ENCODE assay signal across 8 mouse cellular contexts in genomic region chr9:21238004-21238732, GRCm38 (mm10). TPM values are rescaled to one million over a fixed set of nuclear protein-coding genes. Genes with fewer than 3 reads are reported as not detected.
DNase-seq lines count a peak whose midpoint lies in the region; ATAC-seq lines count a peak whose summit lies in the region.

No protein-coding gene starts in this region.

- H3K9me3 ChIP-seq in forebrain, embryonic 16.5 days (ENCODE audit: control insufficient read depth, low read length): no peaks in the 10 kb centered on the region
- no peaks in the 10 kb centered on the region for H3K9me3 ChIP-seq in midbrain, embryonic 15.5 days

- H3K4me2 ChIP-seq in forebrain, embryonic 16.5 days (ENCODE audit: low read length): peak overlapping the region; percentile 87
- peak overlapping the region; percentile 72 for H3K4me2 ChIP-seq in midbrain, embryonic 15.5 days

- H3K9ac ChIP-seq in forebrain, embryonic 16.5 days (replicated peaks; ENCODE audit: low read depth, low read length): peak overlapping the region; percentile 99
- H3K9ac ChIP-seq in midbrain, embryonic 15.5 days: peak overlapping the region; percentile 98

- peak; percentile 97 for DNase-seq in heart, adult 11 months
- no peak for DNase-seq in heart, postnatal 14 days
- peak; percentile 46 for DNase-seq in R1 (ENCODE audit: low read depth, low spot score)
- peak; percentile 33 for DNase-seq in kidney, adult 9 months
- no peak for DNase-seq in right cerebral cortex, postnatal 4 days
- DNase-seq in ovary, postnatal 14 days (ENCODE audit: low spot score): no peak

- peak overlapping the region; percentile 80 for H3K27ac ChIP-seq in forebrain, embryonic 16.5 days (ENCODE audit: low read length)
- peak overlapping the region; percentile 87 for H3K27ac ChIP-seq in midbrain, embryonic 15.5 days

- peak overlapping the region; percentile 89 for H3K4me3 ChIP-seq in forebrain, embryonic 16.5 days (replicated peaks; ENCODE audit: low read length)
- H3K4me3 ChIP-seq in midbrain, embryonic 15.5 days: peak overlapping the region; percentile 85

- H3K27me3 ChIP-seq in forebrain, embryonic 16.5 days (replicated peaks; ENCODE audit: control insufficient read depth, insufficient read depth, low read length): peaks cover 7% of the 10 kb centered on the region
- H3K27me3 ChIP-seq in midbrain, embryonic 15.5 days (replicated peaks): peaks cover 10% of the 10 kb centered on the region

- WGBS in forebrain, embryonic 16.5 days: 1% methylated on average over 31 of the region's 31 CpGs
- 2% methylated on average over 30 of the region's 31 CpGs for WGBS in midbrain, embryonic 15.5 days

- ATAC-seq in forebrain, embryonic 16.5 days: 0 out of 2 replicates have a peak, but pooled peaks have one; percentile 0
- ATAC-seq in midbrain, embryonic 15.5 days (replicated peaks): peak; percentile 31; the same call in 1 of the 2 replicates

- H3K36me3 ChIP-seq in forebrain, embryonic 16.5 days (ENCODE audit: control insufficient read depth, insufficient read depth): peaks cover 4% of the 10 kb centered on the region; the same call in 1 of the 2 replicates
- H3K36me3 ChIP-seq in midbrain, embryonic 15.5 days (replicated peaks): peaks cover 7% of the 10 kb centered on the region; the same call in 1 of the 2 replicates

- intact Hi-C loops in heart, postnatal 14 days (cut with DNase I): loop anchor here (5.0 kb wide), 2 partner anchors 39 to 119 kb away; no protein-coding TSS in a partner anchor

- peaks cover 20% of the 10 kb centered on the region for H3K4me1 ChIP-seq in forebrain, embryonic 16.5 days (replicated peaks; ENCODE audit: control insufficient read depth, insufficient read depth, low read length)
- peaks cover 29% of the 10 kb centered on the region for H3K4me1 ChIP-seq in midbrain, embryonic 15.5 days

RNA-seq across cellular contexts. Expression of gene Keap1, which starts 1.0 kb away (rescaled TPM):
- total RNA-seq in heart, postnatal 14 days (2021): 10 to 100 TPM; 38.6 to 40.8 TPM
- polyA plus RNA-seq in forebrain, embryonic 16.5 days (2015; fragmentation: Nextera tagmentation; extraction: Ambion mirVana): 74.2 and 78.5 TPM in 2 replicates
- 75.4 and 78.7 TPM in 2 replicates for polyA plus RNA-seq in midbrain, embryonic 15.5 days (2015; fragmentation: Nextera tagmentation; extraction: Ambion mirVana)

RNA-seq across cellular contexts. Expression of gene S1pr5, which starts 10.1 kb away (rescaled TPM):
- under 1 TPM; 0.27 to 0.45 TPM for total RNA-seq in heart, postnatal 14 days (2021)
- 2.6 and 2.8 TPM in 2 replicates for polyA plus RNA-seq in forebrain, embryonic 16.5 days (2015; fragmentation: Nextera tagmentation; extraction: Ambion mirVana)
- 2.8 and 4.2 TPM in 2 replicates for polyA plus RNA-seq in midbrain, embryonic 15.5 days (2015; fragmentation: Nextera tagmentation; extraction: Ambion mirVana)

RNA-seq across cellular contexts. Expression of gene Atg4d, which starts 26.9 kb away (rescaled TPM):
- 10 to 100 TPM; 73.3 to 85.0 TPM for total RNA-seq in heart, postnatal 14 days (2021)
- 47.6 and 51.8 TPM in 2 replicates for polyA plus RNA-seq in forebrain, embryonic 16.5 days (2015; fragmentation: Nextera tagmentation; extraction: Ambion mirVana)
- 54.7 and 55.7 TPM in 2 replicates for polyA plus RNA-seq in midbrain, embryonic 15.5 days (2015; fragmentation: Nextera tagmentation; extraction: Ambion mirVana)

RNA-seq across cellular contexts. Expression of gene Kri1, which starts 49.6 kb away (rescaled TPM):
- total RNA-seq in heart, postnatal 14 days (2021): 10 to 100 TPM; 17.0 to 22.6 TPM
- polyA plus RNA-seq in forebrain, embryonic 16.5 days (2015; fragmentation: Nextera tagmentation; extraction: Ambion mirVana): 18.3 and 20.1 TPM in 2 replicates
- polyA plus RNA-seq in midbrain, embryonic 15.5 days (2015; fragmentation: Nextera tagmentation; extraction: Ambion mirVana): 17.1 and 20.8 TPM in 2 replicates

RNA-seq across cellular contexts. Expression of gene Cdkn2d, which starts 53.0 kb away (rescaled TPM):
- 10 to 100 TPM; 17.9 to 21.1 TPM for total RNA-seq in heart, postnatal 14 days (2021)
- polyA plus RNA-seq in forebrain, embryonic 16.5 days (2015; fragmentation: Nextera tagmentation; extraction: Ambion mirVana): 85.1 and 97.7 TPM in 2 replicates
- polyA plus RNA-seq in midbrain, embryonic 15.5 days (2015; fragmentation: Nextera tagmentation; extraction: Ambion mirVana): 87.3 and 92.1 TPM in 2 replicates

Comparison
In these comparisons a context has a peak if more than half of its experiments do, and no peak if none do; other contexts are left out.
1. DNase-seq: peak in heart, adult 11 months (single experiment), R1 (single experiment) and kidney, adult 9 months (single experiment); none in heart, postnatal 14 days (0 of 2), right cerebral cortex, postnatal 4 days (single experiment) and ovary, postnatal 14 days (single experiment).